Mouse (Mus musculus): Measurements from ENCODE around the gene Atp6v1e2.

GRCm38 (mm10) chr17:86929355-86929754 lies 18.3 kb downstream of the Atp6v1e2 start:
- no peak for TF ChIP-seq CTCF (IDR thresholded peaks at IDR 0.05; ENCODE audit: low read depth)
- TF ChIP-seq EP300 (IDR thresholded peaks at IDR 0.05; ENCODE audit: low read depth): no peak

Measured in liver, postnatal 0 days (tissue).